Mouse (Mus musculus): ENCODE results near the gene Plxdc2.

The Plxdc2 gene

DNA sequence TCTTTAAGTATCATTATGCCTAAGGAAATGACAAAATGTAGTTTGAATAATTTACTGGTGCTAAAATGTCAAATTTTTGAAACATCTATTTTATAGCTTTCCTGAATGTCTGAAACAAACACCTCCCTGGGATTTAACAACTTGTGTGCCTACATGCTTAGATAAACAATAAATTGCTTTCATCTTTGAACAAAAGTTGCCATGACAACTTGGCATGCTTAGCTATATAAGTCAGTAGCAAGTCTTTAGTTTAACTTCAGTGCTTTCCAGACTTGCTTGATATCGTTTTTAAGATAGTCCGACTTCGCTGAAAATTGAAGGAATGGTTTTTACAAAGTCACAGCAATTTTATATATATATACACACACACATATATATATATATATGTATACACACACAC lies 189.1 kb downstream of the Plxdc2 start:
- intact Hi-C loops (cut with DNase I): no loop called here

DNA sequence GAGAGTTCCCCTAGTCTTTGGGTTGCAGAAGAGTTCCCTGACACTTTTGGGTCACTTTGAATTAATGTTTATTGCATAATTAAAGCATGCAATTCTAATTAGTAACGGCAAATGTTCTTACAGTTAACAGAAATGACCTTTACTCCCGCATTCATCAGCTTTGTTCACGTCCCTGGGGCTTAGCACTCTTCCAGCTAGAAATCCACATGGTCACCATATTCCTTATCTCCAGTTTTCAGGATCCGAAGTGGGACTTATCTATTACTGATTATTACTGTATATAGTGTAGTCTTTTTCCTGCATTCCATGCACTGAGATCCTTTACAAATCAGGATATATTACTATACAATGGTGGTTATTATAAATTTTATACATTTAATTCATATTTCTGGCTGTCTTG lies 203.2 kb downstream of the Plxdc2 start:
- intact Hi-C loops (cut with DNase I): no loop called here

DNA sequence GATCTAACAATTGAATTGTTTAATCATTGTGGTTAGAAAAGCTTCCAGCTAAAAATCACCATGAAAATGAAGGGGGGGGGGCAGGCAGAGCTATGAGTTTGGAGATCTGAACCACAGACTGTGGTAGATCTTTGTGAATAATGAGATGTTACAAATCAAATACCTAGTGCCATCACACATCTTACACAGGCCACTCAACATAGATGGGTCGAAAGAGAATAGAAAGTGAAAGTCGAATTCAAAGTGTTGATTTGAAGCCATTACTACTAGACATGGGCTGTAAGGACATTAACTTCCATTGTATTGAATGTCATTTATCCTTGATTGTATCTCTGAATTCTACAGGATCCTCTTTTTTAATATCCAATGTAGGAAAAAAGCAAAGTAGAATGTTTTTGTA lies 212.2 kb downstream of the Plxdc2 start:
- intact Hi-C loops (cut with DNase I): no loop called here

DNA sequence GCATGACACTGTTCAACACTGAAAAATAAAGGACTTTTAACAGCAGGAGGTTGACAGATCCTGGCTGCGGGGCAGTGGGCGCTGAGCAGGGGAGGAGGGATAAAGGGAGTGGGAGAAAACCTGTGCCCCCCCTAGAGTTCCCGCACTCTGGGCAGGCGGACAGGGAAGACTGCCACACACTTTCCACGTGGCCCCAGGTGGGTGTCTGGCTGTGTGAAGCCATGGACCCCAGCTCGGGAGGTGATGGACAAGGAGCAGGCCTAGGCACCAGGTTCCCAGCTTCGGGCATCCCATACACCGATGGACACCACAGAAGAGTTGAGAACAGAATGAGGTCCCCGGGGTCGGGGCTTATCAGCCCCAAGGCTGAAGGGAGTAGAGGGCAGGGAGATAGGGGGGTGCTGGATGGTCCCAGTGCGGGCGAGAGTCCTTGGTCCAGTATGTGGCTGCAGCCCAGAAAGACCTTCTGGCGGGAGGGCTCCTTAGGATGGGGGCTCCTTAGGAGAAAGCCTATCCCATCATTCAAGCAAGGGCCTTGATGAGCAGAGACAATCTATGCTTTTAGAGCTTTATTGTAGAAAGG lies 215.2 kb downstream of the Plxdc2 start:
- intact Hi-C loops (cut with DNase I): no loop called here

DNA sequence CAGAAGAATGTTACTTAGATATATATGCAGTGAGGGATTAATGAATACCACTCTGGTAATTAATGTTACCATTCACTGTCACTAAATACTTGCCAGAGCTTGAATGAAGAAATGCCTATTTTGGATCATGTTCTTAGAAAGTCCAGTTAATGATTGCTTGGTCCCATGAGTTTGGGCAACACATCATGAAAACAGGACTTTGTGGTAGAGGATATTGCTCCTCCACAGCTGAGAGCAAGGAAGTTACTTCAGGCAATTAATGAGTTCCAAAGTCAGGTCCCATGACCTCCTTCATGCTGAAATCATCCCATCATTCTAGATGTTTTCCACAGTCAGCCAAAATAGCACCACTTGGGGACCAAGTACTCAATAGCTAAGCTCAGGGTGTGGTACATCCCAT lies 220.5 kb downstream of the Plxdc2 start:
- intact Hi-C loops (cut with DNase I): no loop called here

DNA sequence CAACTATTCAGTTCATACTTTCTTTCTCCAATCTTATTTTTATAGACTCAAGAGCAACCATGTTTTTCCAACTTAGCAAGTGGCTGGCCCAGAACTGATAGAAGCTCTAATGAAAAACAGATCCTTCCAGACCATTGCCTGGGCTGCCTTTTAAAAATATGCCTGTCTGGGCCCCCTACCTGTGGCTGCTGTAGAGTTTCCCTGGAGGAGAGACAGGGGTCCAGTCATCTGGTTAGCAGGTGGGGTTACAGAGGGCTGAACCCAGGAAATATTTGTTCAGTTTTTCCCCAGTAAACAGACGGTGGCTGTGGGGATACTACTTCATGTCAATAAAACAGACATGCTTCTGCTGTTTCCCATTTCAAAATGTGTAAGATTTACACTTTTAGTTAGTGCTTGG lies 222.0 kb downstream of the Plxdc2 start:
- intact Hi-C loops (cut with DNase I): no loop called here

DNA sequence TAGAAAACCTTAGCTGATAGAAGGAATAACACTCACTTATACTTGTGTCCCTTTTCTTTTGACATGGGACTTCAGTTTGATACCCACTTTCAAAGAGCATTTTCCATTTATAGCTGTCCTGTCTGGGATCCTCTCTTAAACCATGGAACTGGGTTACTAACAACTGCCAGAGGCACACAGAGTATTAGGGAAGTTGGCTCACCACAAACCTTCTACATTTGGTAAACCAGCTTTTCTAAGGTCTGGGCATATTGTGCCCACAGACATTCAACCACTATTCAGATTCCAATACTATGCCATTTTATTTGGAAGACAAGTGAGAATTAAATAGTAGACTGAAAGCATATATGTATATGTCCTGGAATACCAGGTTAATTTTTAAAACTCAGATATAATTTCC lies 232.4 kb downstream of the Plxdc2 start:
- intact Hi-C loops (cut with DNase I): no loop called here

DNA sequence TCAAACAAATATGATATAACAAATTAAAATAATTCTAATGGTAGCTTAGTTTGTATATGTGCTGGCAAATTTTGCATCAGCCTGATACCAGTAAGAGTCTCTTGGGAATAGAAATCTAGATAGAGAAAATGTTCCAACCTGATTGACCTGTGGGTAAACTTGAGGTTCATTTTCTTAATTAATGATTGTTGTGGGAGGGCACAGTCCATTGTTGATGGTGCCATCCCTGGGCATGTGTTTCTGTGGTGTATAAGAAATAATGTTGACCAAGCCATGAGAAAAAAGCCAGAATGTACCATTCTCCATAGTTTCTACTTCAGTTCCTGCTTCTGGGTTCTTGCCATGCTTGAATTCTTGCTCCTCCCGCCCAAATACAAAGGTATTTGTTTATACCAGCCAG lies 239.3 kb downstream of the Plxdc2 start:
- intact Hi-C loops (cut with DNase I): no loop called here

GRCm38 (mm10) chr2:16598231-16598630 lies 242.1 kb downstream of the Plxdc2 start:
- intact Hi-C loops (cut with DNase I): no loop called here

DNA sequence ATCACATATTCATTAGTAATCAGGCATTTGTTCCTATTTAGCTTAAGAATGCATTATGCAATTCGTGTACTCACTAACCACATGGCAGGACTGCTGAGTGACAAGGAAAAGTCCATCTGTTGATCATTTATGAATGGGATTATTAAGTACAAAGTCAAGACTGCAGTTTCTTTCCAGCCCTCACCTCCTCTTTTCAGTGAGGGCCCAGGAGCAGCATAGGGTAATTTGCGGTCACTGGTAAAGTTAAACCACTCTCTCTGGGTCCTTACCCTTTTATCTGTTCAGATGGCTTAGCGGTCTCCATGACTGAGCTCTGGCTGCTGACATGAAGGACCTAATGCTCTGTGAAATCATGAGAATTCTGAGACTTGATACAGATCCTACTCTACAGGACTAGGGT lies 248.2 kb downstream of the Plxdc2 start:
- intact Hi-C loops (cut with DNase I): no loop called here

DNA sequence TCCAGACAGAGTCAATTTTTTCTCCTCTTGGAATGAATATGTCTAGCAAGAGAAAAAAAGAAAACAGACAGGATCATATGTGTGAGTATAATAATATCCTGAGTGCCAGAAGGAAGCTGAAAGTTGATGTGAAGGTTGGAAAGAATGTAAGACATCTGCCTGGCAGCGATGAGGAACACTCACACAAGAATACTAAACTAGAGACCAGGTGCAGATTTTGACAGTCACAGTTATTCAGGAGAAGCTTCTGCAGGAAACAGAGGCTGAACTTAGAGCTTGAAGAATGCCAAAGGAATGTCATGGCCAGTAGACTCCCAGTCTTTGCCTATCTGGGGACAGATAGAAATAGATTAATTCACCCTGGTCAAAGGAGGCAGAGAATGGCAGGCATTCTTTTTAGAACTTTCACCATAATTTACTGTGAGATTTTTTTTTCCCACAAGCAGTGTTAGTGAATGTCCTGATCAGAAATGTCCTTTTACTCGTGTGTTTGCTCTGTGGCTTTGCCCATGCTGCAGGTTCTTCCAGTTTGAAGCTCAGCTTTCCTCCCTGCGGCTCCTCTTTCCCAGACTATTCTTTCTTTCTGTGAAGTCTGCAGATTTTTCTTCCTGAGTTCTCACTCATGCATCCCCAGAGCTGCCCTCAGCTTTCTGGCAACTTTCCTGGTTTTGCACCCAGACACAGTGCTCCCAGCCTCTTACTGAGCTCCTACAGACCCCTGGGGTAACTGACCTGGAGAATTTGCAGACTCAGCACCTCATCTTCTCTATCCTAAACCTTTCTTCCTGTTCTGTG lies 251.9 kb downstream of the Plxdc2 start:
- intact Hi-C loops (cut with DNase I): no loop called here

DNA sequence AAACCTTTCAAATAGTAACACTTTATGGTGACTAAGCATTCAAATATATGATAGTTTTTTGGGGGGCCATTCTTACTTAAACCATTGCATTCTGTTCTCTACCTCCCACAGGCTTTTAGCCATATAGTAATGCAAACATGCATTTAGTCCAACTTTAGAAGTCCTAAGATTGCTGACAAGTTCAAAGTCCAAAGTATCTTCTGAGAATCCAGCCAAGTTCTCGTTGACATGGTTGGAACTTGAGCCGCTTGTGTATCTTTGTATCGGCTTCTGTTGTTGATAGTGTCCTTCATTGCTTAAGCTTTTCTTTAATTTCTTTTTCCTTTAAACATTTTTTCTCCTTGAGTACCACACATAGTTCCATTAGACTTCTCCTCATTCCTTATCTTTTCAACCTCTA lies 286.0 kb downstream of the Plxdc2 start:
- intact Hi-C loops (cut with DNase I): no loop called here

- intact Hi-C loops (cut with DNase I): no loop called here
Measured at GRCm38 (mm10) chr2:16651713-16652112, 295.6 kb downstream of the Plxdc2 start.

GRCm38 (mm10) chr2:16664516-16664915 lies 308.4 kb downstream of the Plxdc2 start:
- intact Hi-C loops (cut with DNase I): no loop called here

DNA sequence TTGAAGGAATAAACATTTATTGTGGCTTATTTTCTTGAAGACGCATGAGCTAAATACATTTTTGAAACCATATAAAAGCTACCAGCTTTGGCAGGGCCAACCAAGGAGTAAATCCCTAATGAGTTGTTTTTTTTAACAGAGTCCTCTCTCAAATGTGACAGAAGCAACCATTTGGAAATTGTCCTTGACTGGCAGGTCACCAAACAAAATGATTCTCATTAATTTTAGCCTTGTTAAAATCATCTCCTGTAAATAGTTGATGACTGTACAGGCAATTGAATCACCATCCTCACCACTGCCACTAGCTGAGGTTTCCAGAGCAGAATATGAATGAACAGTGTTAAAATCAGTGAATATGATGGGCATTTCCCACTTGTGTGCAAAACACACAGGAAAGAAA lies 312.3 kb downstream of the Plxdc2 start:
- intact Hi-C loops (cut with DNase I): no loop called here

DNA sequence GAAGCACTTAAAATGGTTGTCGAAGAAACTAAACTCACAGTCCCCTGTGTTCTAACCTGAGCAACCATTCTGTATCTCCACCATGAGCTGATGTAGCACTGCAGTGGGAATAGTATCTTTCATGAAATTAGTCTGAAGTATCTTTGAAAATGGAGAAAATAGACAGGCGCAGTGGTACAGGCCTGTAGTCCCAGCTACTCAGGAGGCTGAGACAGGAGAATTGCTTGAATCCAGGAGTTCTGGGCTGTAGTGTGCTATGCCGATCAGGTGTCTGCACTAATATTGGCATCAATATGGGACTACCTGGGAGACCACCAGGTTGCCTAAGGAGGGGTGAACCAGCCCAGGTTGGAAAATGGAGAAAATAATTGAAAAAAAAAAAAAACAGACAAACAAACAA lies 326.8 kb downstream of the Plxdc2 start:
- intact Hi-C loops (cut with DNase I): no loop called here

DNA sequence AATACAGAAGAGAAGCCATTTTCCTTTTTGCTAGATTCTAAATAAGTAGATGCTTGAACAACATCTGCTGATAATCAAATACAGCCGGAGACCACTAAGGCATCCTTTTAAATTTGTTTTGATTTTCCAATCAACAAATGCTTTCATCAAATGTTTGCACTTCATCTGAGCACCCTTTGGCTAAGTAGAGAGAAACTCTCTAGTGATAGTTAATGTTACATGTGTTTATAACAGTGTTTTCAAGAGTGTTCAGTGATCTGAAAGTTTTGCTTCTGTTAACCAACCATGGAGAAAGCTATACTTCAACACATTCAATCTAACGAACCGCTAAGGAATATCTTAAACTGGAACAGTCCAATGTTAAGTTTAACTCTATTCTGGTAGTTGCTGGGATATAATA lies 327.6 kb downstream of the Plxdc2 start:
- intact Hi-C loops (cut with DNase I): no loop called here

DNA sequence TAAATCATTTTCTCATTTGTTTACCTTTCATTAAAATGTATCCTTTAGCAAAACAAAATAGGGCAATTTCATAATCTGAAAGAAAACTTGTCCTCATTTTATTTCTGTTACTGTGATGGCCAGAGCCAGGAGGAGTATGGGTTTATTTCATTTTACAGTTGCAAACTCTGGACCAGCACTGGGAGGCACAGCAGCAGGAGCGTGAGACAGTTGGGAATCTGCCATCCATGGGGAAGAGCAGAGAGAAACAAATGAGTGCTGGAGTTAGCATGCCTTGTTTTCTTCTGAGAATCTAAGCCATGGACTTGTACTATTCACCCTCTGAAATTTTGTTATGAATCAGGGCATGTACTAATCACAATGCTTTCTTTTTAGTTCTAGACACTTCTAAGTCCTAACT lies 328.4 kb downstream of the Plxdc2 start:
- intact Hi-C loops (cut with DNase I): no loop called here

DNA sequence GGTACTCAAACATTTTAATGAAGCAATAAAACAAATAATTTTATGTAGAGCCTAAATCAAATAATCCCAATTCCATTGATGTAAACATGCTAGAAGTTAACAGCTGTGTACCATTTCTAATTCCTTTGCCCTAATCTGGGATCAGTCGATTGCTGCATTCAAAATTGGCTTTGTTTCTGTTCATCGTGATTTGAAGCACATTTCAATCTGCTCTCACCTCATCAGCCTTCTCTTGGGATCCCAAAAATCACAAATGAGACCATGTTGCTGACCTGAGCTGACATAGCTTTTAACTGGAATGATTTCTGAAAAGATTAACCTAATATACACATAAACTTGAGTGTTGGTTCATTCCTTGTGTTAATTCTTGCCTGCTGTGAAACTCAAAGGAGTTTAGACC lies 340.3 kb downstream of the Plxdc2 start:
- intact Hi-C loops (cut with DNase I): no loop called here

- intact Hi-C loops (cut with DNase I): no loop called here
Measured at GRCm38 (mm10) chr2:16697181-16697580, 341.1 kb downstream of the Plxdc2 start.

DNA sequence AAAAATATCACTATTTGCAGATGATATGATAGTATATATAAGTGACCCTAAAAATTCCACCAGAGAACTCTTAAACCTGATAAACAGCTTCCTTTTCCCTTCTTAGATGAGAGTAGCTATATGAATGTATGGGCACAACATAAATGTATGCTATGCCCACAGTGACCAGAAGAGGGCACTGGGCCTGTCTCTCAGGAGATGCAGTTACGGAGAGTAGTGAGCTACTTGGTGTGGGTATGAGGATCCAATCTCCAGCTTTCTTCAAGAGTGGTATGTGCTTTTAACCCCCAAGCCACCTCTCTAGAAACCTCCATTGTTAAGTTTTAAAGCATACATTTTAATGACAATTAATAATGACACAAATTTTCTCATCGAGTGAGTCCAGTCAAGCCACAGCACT lies 350.1 kb downstream of the Plxdc2 start:
- intact Hi-C loops (cut with DNase I): no loop called here

GRCm38 (mm10) chr2:16709885-16710284 lies 353.8 kb downstream of the Plxdc2 start:
- intact Hi-C loops (cut with DNase I): no loop called here

- intact Hi-C loops (cut with DNase I): no loop called here
Measured at GRCm38 (mm10) chr2:16731033-16731432, 374.9 kb downstream of the Plxdc2 start.

Data from adrenal gland (tissue).